In the genomic region with DNA sequence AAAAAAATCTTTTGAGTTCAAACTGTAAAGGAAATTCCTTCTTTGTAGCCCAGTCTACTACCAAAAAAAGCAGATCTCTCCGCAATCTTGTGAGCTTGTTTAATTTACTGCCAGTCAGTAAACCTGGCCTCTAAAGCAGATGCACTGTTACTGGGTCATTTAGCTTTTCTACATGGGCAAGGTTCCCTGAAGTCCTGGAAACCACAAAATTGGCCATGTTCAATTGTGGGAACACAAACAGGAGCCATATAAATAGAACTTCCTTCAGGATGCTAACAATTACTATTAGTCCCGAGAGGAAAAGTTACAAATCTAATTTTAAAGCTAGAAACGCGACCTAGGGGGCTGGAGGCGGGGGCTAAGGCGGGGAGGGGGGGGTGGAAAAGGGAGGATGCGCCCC, we compare ENCODE assay signal across 8 mouse cellular contexts. TPM values are rescaled to one million over a fixed set of nuclear protein-coding genes. Genes with fewer than 3 reads are reported as not detected.
DNase-seq lines count a peak whose midpoint lies in the region; ATAC-seq and TF ChIP-seq lines count a peak whose summit lies in the region.

No protein-coding gene starts in this region.

- no peaks in the 10 kb centered on the region for H3K9me3 ChIP-seq in liver, postnatal 0 days (ENCODE audit: low read length)

- no peak for TF ChIP-seq CTCF in left cerebral cortex, adult 2 months (IDR thresholded peaks at IDR 0.05)
- no peak for TF ChIP-seq CTCF in liver, postnatal 0 days (IDR thresholded peaks at IDR 0.05; ENCODE audit: low read depth)

- peaks cover 5% of the 10 kb centered on the region for H3K4me1 ChIP-seq in liver, postnatal 0 days (ENCODE audit: insufficient read depth)

- intact Hi-C loops in left cerebral cortex, adult 2 months (cut with DNase I): loop anchor here (5.0 kb wide), 2 partner anchors 400 to 415 kb away; no protein-coding TSS in a partner anchor
- intact Hi-C loops in left cerebral cortex, postnatal 14 days (cut with DNase I): loop anchor here (5.0 to 10.0 kb wide), 2 partner anchors 397 to 415 kb away; a partner anchor contains a TSS

- H3K36me3 ChIP-seq in liver, postnatal 0 days (replicated peaks; ENCODE audit: insufficient read depth, low read length): no peaks in the 10 kb centered on the region; the same call in 1 of the 2 replicates

- no peak for TF ChIP-seq EP300 in liver, postnatal 0 days (IDR thresholded peaks at IDR 0.05; ENCODE audit: low read depth)

- DNase-seq in left cerebral cortex, adult 2 months (ENCODE audit: extremely low spot score in 1 of 2, low spot score in 2 of 2): no peak
- no peak for DNase-seq in left cerebral cortex, postnatal 14 days (ENCODE audit: low spot score in 2 of 2)
- peak; percentile 85 for DNase-seq in brain, adult 2 months (ENCODE audit: low read depth, low spot score)
- peak; percentile 0 for DNase-seq in forelimb bud, embryonic 11.5 days (ENCODE audit: low read depth, low spot score)
- DNase-seq in liver, postnatal 0 days: no peak
- DNase-seq in urinary bladder, postnatal 4 days (ENCODE audit: low spot score in 2 of 2): no peak
- no peak for DNase-seq in thymus, adult 18-20 months
- DNase-seq in layer of hippocampus, adult 18-20 months (ENCODE audit: low spot score in 2 of 2): no peak

- peak overlapping the region; percentile 77 for H3K9ac ChIP-seq in liver, postnatal 0 days (replicated peaks)

- WGBS in liver, postnatal 0 days (ENCODE audit: insufficient replicate concordance): 6% methylated on average over 7 of the region's 7 CpGs

- no peaks in the 10 kb centered on the region for H3K27me3 ChIP-seq in liver, postnatal 0 days (ENCODE audit: insufficient read depth, low read length)

- ATAC-seq in liver, postnatal 0 days: no peak

- no peak overlapping the region; the same call in 1 of the 2 replicates for H3K27ac ChIP-seq in left cerebral cortex, adult 2 months
- H3K27ac ChIP-seq in liver, postnatal 0 days (ENCODE audit: low read depth): peak overlapping the region; percentile 64

- H3K4me2 ChIP-seq in liver, postnatal 0 days (ENCODE audit: low read depth, low read length): peak overlapping the region; percentile 81

- H3K4me3 ChIP-seq in left cerebral cortex, adult 2 months: peak overlapping the region; percentile 64
- peak overlapping the region; percentile 77 for H3K4me3 ChIP-seq in liver, postnatal 0 days (ENCODE audit: low read depth, low read length)

RNA-seq across cellular contexts. Expression of a gene that starts 2.9 kb away (rescaled TPM):
- 1 to 10 TPM in 1 of 2 experiments, under 1 TPM in 1; 0.91 to 1.1 TPM for total RNA-seq in left cerebral cortex, adult 2 months (2021)
- total RNA-seq in left cerebral cortex, postnatal 14 days (2021): 1 to 10 TPM; 1.4 to 1.8 TPM
- 8.4 and 9.3 TPM in 2 replicates for polyA plus RNA-seq in liver, postnatal 0 days (2015; fragmentation: Nextera tagmentation; extraction: Ambion mirVana)
- total RNA-seq in layer of hippocampus, adult 18-20 months (2021): under 1 TPM; 0.71 to 0.92 TPM

RNA-seq across cellular contexts. Expression of a gene that starts 3.0 kb away (rescaled TPM):
- 1 to 10 TPM; 5.3 to 5.4 TPM for total RNA-seq in left cerebral cortex, adult 2 months (2021)
- 1 to 10 TPM; 5.2 to 5.8 TPM for total RNA-seq in left cerebral cortex, postnatal 14 days (2021)
- 4.1 and 4.4 TPM in 2 replicates for polyA plus RNA-seq in liver, postnatal 0 days (2015; fragmentation: Nextera tagmentation; extraction: Ambion mirVana)
- 1 to 10 TPM; 7.8 to 8.7 TPM for total RNA-seq in layer of hippocampus, adult 18-20 months (2021)

Comparison
In these comparisons a context has a peak if more than half of its experiments do, and no peak if none do; other contexts are left out.
1. DNase-seq: peak in brain, adult 2 months (single experiment) and forelimb bud, embryonic 11.5 days (single experiment); none in left cerebral cortex, adult 2 months (0 of 2), left cerebral cortex, postnatal 14 days (0 of 2), liver, postnatal 0 days (single experiment), urinary bladder, postnatal 4 days (0 of 2), thymus, adult 18-20 months (0 of 2) and layer of hippocampus, adult 18-20 months (0 of 2).